Mouse (Mus musculus): ENCODE results near the gene Ptprd.

- TF ChIP-seq POLR2A (IDR thresholded peaks at IDR 0.05; ENCODE audit: borderline replicate concordance, control insufficient read depth, low read depth, low read length), result no peak
- TF ChIP-seq CTCF (IDR thresholded peaks at IDR 0.05; ENCODE audit: control insufficient read depth, insufficient read depth, low read length), result no peak
Measured at GRCm38 (mm10) chr4:76380312-76380917, 1831.3 kb downstream of the Ptprd start.
